Mouse (Mus musculus): ENCODE data around the gene Rock2. TPM values are rescaled to one million over a fixed set of nuclear protein-coding genes. Genes with fewer than 3 reads are reported as not detected.

Rock2 gene
- polyA plus RNA-seq, 1 experiment from 2014 or later: 14.4 TPM

DNA sequence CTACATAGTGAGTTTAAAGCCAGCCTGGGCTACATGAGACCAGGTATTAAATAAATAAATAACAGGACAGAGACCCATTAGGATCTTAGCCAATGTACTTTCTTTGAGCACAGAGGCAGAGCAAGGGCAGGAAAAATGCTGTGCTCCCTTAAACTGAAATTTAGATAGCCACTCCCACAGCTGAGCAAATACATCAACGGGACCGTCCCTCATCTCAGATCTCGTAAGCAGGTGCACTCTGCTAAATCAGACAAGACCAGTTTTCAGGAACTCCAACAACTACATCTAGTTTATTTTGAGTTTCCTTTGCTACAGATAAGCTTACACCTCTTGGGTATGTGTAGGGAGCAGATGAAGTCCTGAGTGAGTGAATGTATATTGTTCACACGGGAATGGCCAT, 36.6 kb upstream of the Rock2 start:
- no peaks in the 10 kb centered on the region for H3K36me3 ChIP-seq (ENCODE audit: control insufficient read depth, insufficient read depth, low read length)
- H3K27me3 ChIP-seq (replicated peaks; ENCODE audit: control insufficient read depth, insufficient read depth, low read length): no peaks in the 10 kb centered on the region
- WGBS: 71% methylated on average over 4 of the region's 4 CpGs
- no peak overlapping the region for H3K27ac ChIP-seq (ENCODE audit: low read depth, low read length)
- H3K4me3 ChIP-seq (ENCODE audit: low read depth, low read length): no peak overlapping the region
- DNase-seq (ENCODE audit: low spot score) (no peak), ATAC-seq (replicated peaks; ENCODE audit: low FRiP score) (no peak)
- no peak overlapping the region for H3K4me2 ChIP-seq
- no peak overlapping the region for H3K9ac ChIP-seq (ENCODE audit: low read depth, low read length)
- no peaks in the 10 kb centered on the region for H3K4me1 ChIP-seq (replicated peaks; ENCODE audit: control insufficient read depth, insufficient read depth, low read length)
- no peaks in the 10 kb centered on the region for H3K9me3 ChIP-seq (ENCODE audit: control insufficient read depth, low read length)

GRCm38 (mm10) chr12:16859781-16860180, 34.9 kb upstream of the Rock2 start:
- no peaks in the 10 kb centered on the region for H3K27me3 ChIP-seq (replicated peaks; ENCODE audit: control insufficient read depth, insufficient read depth, low read length)
- H3K9ac ChIP-seq (ENCODE audit: low read depth, low read length): no peak overlapping the region
- WGBS: 73% methylated on average over 2 of the region's 2 CpGs
- DNase-seq (ENCODE audit: low spot score) (no peak), ATAC-seq (replicated peaks; ENCODE audit: low FRiP score) (no peak)
- no peak overlapping the region for H3K4me2 ChIP-seq
- no peaks in the 10 kb centered on the region for H3K4me1 ChIP-seq (replicated peaks; ENCODE audit: control insufficient read depth, insufficient read depth, low read length)
- H3K27ac ChIP-seq (ENCODE audit: low read depth, low read length): no peak overlapping the region
- H3K9me3 ChIP-seq (ENCODE audit: control insufficient read depth, low read length): no peaks in the 10 kb centered on the region
- no peaks in the 10 kb centered on the region for H3K36me3 ChIP-seq (ENCODE audit: control insufficient read depth, insufficient read depth, low read length)
- no peak overlapping the region for H3K4me3 ChIP-seq (ENCODE audit: low read depth, low read length)

- Histone ChIP-seq H3K36me3 (ENCODE audit: control insufficient read depth, insufficient read depth, low read length) (no peaks in the 10 kb centered on the region), H3K4me3 (ENCODE audit: low read depth, low read length) (no peak overlapping the region), H3K27ac (ENCODE audit: low read depth, low read length) (no peak overlapping the region), H3K4me1 (replicated peaks; ENCODE audit: control insufficient read depth, insufficient read depth, low read length) (no peaks in the 10 kb centered on the region), H3K27me3 (replicated peaks; ENCODE audit: control insufficient read depth, insufficient read depth, low read length) (no peaks in the 10 kb centered on the region), H3K9ac (ENCODE audit: low read depth, low read length) (no peak overlapping the region), H3K9me3 (ENCODE audit: control insufficient read depth, low read length) (no peaks in the 10 kb centered on the region), H3K4me2 (no peak overlapping the region)
- ATAC-seq (replicated peaks; ENCODE audit: low FRiP score) (no peak), DNase-seq (ENCODE audit: low spot score) (no peak)
- WGBS: 71% methylated on average over 1 of the region's 1 CpGs
These were observed 34.2 kb upstream of the Rock2 start for GRCm38 (mm10) chr12:16860533-16860932.

DNA sequence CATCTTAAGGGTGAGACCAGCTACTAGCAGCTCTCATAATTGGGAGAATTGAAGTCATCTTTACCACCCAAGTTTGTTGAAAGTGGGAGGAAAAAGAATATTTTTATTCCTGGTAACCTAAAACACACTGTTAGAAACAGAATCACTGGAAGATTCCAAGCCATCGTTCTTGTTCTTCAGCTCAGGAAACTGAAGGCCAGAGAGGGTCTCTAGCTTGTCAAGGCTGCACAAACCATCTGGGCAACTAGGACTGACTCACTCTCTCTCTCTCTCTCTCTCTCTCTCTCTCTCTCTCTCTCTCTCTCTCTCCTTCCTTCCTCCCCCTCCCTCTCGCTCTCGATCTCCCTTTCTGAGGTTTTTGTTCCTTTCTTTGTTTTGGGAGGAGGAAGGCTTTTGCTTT, 33.7 kb upstream of the Rock2 start:
- H3K27ac ChIP-seq (ENCODE audit: low read depth, low read length): no peak overlapping the region
- DNase-seq (ENCODE audit: low spot score) (no peak), ATAC-seq (replicated peaks; ENCODE audit: low FRiP score) (no peak)
- H3K36me3 ChIP-seq (ENCODE audit: control insufficient read depth, insufficient read depth, low read length): no peaks in the 10 kb centered on the region
- no peak overlapping the region for H3K4me3 ChIP-seq (ENCODE audit: low read depth, low read length)
- peaks cover 2% of the 10 kb centered on the region; the same call in 1 of the 2 replicates for H3K4me1 ChIP-seq (replicated peaks; ENCODE audit: control insufficient read depth, insufficient read depth, low read length)
- H3K9ac ChIP-seq (ENCODE audit: low read depth, low read length): no peak overlapping the region
- 43% methylated on average over 3 of the region's 3 CpGs for WGBS
- H3K4me2 ChIP-seq: no peak overlapping the region
- H3K27me3 ChIP-seq (replicated peaks; ENCODE audit: control insufficient read depth, insufficient read depth, low read length): no peaks in the 10 kb centered on the region
- no peaks in the 10 kb centered on the region for H3K9me3 ChIP-seq (ENCODE audit: control insufficient read depth, low read length)

DNA sequence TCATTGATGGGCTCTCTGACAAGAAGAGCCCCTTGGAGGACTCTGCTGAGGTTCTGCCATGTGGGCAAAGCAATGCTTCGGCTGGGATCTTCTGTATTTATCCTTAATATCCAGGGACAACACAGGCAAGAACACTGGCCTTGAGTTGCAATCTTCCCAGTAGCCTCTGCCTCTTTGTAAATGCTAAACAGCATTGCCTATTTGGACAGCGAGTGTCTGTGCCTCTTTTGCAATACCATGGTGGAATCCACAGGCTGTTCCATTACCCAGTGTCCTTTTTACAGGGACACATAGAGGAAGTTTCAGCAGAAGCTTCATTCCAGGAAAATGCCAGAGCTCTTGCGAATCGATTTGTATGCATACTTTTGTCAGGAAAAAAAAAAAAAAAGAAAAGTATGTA, 30.2 kb upstream of the Rock2 start:
- Histone ChIP-seq H3K27ac (ENCODE audit: low read depth, low read length) (no peak overlapping the region), H3K27me3 (replicated peaks; ENCODE audit: control insufficient read depth, insufficient read depth, low read length) (no peaks in the 10 kb centered on the region), H3K4me1 (replicated peaks; ENCODE audit: control insufficient read depth, insufficient read depth, low read length) (peaks cover 5% of the 10 kb centered on the region; the same call in 1 of the 2 replicates), H3K4me2 (no peak overlapping the region), H3K4me3 (ENCODE audit: low read depth, low read length) (no peak overlapping the region), H3K9me3 (ENCODE audit: control insufficient read depth, low read length) (no peaks in the 10 kb centered on the region), H3K36me3 (ENCODE audit: control insufficient read depth, insufficient read depth, low read length) (no peaks in the 10 kb centered on the region), H3K9ac (ENCODE audit: low read depth, low read length) (no peak overlapping the region)
- WGBS: 82% methylated on average over 4 of the region's 4 CpGs
- ATAC-seq (replicated peaks; ENCODE audit: low FRiP score): no peak
- no peak for DNase-seq (ENCODE audit: low spot score)

DNA sequence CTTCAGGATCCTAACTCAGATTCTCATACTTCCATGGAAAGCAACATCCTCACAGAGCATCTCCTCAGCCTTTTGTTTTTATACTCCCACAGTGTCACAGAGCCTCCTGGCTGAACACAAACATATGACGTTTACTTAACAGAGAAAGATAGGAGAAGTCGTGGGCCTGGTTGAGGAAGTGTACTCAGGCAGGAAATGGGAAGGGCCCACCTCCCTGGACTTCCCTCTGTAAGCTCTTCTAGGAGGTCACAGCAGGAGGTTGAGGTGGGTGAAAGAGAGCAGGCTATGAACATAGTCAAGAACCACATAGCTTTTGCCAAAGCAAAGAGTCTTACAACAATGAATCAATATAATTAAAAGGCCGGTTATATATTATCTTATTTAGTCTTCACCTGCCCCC, 28.8 kb upstream of the Rock2 start:
- Histone ChIP-seq H3K4me2 (no peak overlapping the region), H3K9ac (ENCODE audit: low read depth, low read length) (no peak overlapping the region), H3K27me3 (replicated peaks; ENCODE audit: control insufficient read depth, insufficient read depth, low read length) (no peaks in the 10 kb centered on the region), H3K9me3 (ENCODE audit: control insufficient read depth, low read length) (no peaks in the 10 kb centered on the region), H3K27ac (ENCODE audit: low read depth, low read length) (no peak overlapping the region), H3K36me3 (ENCODE audit: control insufficient read depth, insufficient read depth, low read length) (no peaks in the 10 kb centered on the region), H3K4me1 (replicated peaks; ENCODE audit: control insufficient read depth, insufficient read depth, low read length) (peaks cover 15% of the 10 kb centered on the region), H3K4me3 (ENCODE audit: low read depth, low read length) (no peak overlapping the region)
- ATAC-seq (replicated peaks; ENCODE audit: low FRiP score) (no peak), DNase-seq (ENCODE audit: low spot score) (no peak)
- WGBS: 23% methylated on average over 3 of the region's 3 CpGs

DNA sequence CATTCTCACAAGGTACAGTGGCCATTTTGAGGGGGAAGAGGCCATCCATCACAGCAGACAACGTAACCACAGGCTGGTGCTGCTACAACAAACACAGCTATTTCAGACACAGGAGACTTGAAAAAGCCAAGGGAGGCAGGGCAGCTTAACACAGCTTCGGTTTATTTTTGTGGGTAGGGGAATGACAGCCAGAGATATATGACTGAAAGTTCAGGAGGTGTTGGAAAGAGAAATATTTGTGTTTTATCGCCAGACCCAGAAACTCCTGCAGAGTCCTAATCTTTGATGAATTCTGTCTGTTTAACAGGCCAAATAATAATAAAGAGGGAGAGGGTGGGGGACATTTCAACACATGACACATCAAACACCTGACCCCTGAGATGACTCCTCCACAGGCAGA, 28.2 kb upstream of the Rock2 start:
- no peak overlapping the region for H3K4me3 ChIP-seq (ENCODE audit: low read depth, low read length)
- H3K36me3 ChIP-seq (ENCODE audit: control insufficient read depth, insufficient read depth, low read length): no peaks in the 10 kb centered on the region
- no peak overlapping the region for H3K4me2 ChIP-seq
- no peak overlapping the region for H3K27ac ChIP-seq (ENCODE audit: low read depth, low read length)
- 21% methylated on average over 3 of the region's 3 CpGs for WGBS
- no peaks in the 10 kb centered on the region for H3K9me3 ChIP-seq (ENCODE audit: control insufficient read depth, low read length)
- no peak for DNase-seq (ENCODE audit: low spot score)
- H3K4me1 ChIP-seq (replicated peaks; ENCODE audit: control insufficient read depth, insufficient read depth, low read length): peaks cover 15% of the 10 kb centered on the region
- no peaks in the 10 kb centered on the region for H3K27me3 ChIP-seq (replicated peaks; ENCODE audit: control insufficient read depth, insufficient read depth, low read length)
- no peak overlapping the region for H3K9ac ChIP-seq (ENCODE audit: low read depth, low read length)
- no peak for ATAC-seq (replicated peaks; ENCODE audit: low FRiP score)

- Histone ChIP-seq H3K27ac (ENCODE audit: low read depth, low read length) (no peak overlapping the region), H3K4me1 (replicated peaks; ENCODE audit: control insufficient read depth, insufficient read depth, low read length) (peaks cover 15% of the 10 kb centered on the region), H3K4me3 (ENCODE audit: low read depth, low read length) (no peak overlapping the region), H3K4me2 (no peak overlapping the region), H3K9me3 (ENCODE audit: control insufficient read depth, low read length) (no peaks in the 10 kb centered on the region), H3K27me3 (replicated peaks; ENCODE audit: control insufficient read depth, insufficient read depth, low read length) (no peaks in the 10 kb centered on the region), H3K36me3 (ENCODE audit: control insufficient read depth, insufficient read depth, low read length) (no peaks in the 10 kb centered on the region), H3K9ac (ENCODE audit: low read depth, low read length) (no peak overlapping the region)
- no peak for ATAC-seq (replicated peaks; ENCODE audit: low FRiP score)
- WGBS: 56% methylated on average over 7 of the region's 7 CpGs
- DNase-seq (ENCODE audit: low spot score): no peak
These were observed 27.4 kb upstream of the Rock2 start for GRCm38 (mm10) chr12:16867306-16867705.

GRCm38 (mm10) chr12:16868618-16869017, 26.1 kb upstream of the Rock2 start:
- Histone ChIP-seq H3K9me3 (ENCODE audit: control insufficient read depth, low read length) (no peaks in the 10 kb centered on the region), H3K36me3 (ENCODE audit: control insufficient read depth, insufficient read depth, low read length) (no peaks in the 10 kb centered on the region), H3K27ac (ENCODE audit: low read depth, low read length) (no peak overlapping the region), H3K4me2 (no peak overlapping the region), H3K4me3 (ENCODE audit: low read depth, low read length) (no peak overlapping the region), H3K9ac (ENCODE audit: low read depth, low read length) (no peak overlapping the region), H3K27me3 (replicated peaks; ENCODE audit: control insufficient read depth, insufficient read depth, low read length) (no peaks in the 10 kb centered on the region), H3K4me1 (replicated peaks; ENCODE audit: control insufficient read depth, insufficient read depth, low read length) (peaks cover 15% of the 10 kb centered on the region)
- no peak for ATAC-seq (replicated peaks; ENCODE audit: low FRiP score)
- DNase-seq (ENCODE audit: low spot score): no peak
- 71% methylated on average over 6 of the region's 6 CpGs for WGBS

Measured in liver, embryonic 11.5 days (tissue).